Mouse (Mus musculus) liver, embryonic 14.5 days (tissue): ENCODE results near the gene Bcl10. TPM values are rescaled to one million over a fixed set of nuclear protein-coding genes. Genes with fewer than 3 reads are reported as not detected.
"Not testable (repeated sequence)": the region's sequence is repeated elsewhere in the genome, so short reads cannot be mapped to it uniquely, and the experiment has no call there.

Experiments
- ATAC-seq: fragments of 200-750 bp; cut with Nextera tagmentation; 2 replicates; pipeline ENCODE4 v1.8.0; 2017; ENCODE audit warnings: moderate number of reproducible peaks, mild to moderate bottlenecking, moderate library complexity; ENCODE audit not compliant: insufficient read depth
- DNase-seq, 3 experiments: peaks; one replicate each; pipeline ENCODE4 v3.0.0-alpha.2; 2012 to 2013; ENCODE audit warnings: low read depth in 3 of 3, low spot score in 3 of 3
- H3K27ac ChIP-seq: fragments of 300-500 bp; sonication (generic); 2 replicates; pipeline ENCODE4 v1.5.1; 2014; ENCODE audit warnings: moderate library complexity, mild to moderate bottlenecking, control low read depth, inconsistent platforms
- H3K27me3 ChIP-seq: fragments of 300-500 bp; sonication (generic); 2 replicates; pipeline ENCODE4 v1.6.1; 2014; ENCODE audit warnings: mild to moderate bottlenecking, low read length, moderate library complexity; ENCODE audit not compliant: control insufficient read depth, insufficient read depth
- H3K36me3 ChIP-seq: fragments of 300-500 bp; sonication (generic); replicated peaks from 2 replicates; pipeline ENCODE4 v1.6.1; 2014; ENCODE audit warnings: low read depth; ENCODE audit not compliant: control insufficient read depth, insufficient read depth
- H3K4me1 ChIP-seq, 2 experiments: fragments of 200-500 bp in 1 of 2; fragments of 300-500 bp in 1 of 2; sonication (generic) in 1 of 2; replicated peaks; 2 replicates each; pipeline ENCODE4 v1.6.1; 2012 to 2014; ENCODE audit warnings: antibody characterized with exemption in 1 of 2, inconsistent platforms in 1 of 2, low read length in 1 of 2; ENCODE audit not compliant: control insufficient read depth in 2 of 2, insufficient read depth in 2 of 2
- H3K4me2 ChIP-seq: fragments of 300-500 bp; sonication (generic); 2 replicates; pipeline ENCODE4 v1.6.1; 2014; ENCODE audit warnings: low read depth, mild to moderate bottlenecking, control low read depth, moderate library complexity
- H3K4me3 ChIP-seq, 2 experiments: fragments of 200-500 bp in 1 of 2; fragments of 300-500 bp in 1 of 2; sonication (generic) in 1 of 2; 2 replicates each; pipeline ENCODE4 v1.5.1; 2012 to 2014; ENCODE audit warnings: low read depth in 2 of 2, low read length in 2 of 2, mild to moderate bottlenecking in 2 of 2, control low read depth in 1 of 2, inconsistent platforms in 1 of 2, moderate library complexity in 1 of 2; ENCODE audit not compliant: insufficient read depth in 1 of 2
- H3K9ac ChIP-seq: fragments of 300-500 bp; sonication (generic); replicated peaks from 2 replicates; pipeline ENCODE4 v1.6.1; 2014; ENCODE audit warnings: mild to moderate bottlenecking, control low read depth, moderate library complexity
- H3K9me3 ChIP-seq: fragments of 300-500 bp; sonication (generic); 2 replicates; pipeline ENCODE4 v1.6.1; 2016; ENCODE audit warnings: low read length, mixed read lengths; ENCODE audit not compliant: control insufficient read depth
- CTCF ChIP-seq: IDR thresholded peaks from 2 replicates; pipeline ENCODE4 v1.5.1; 2016; ENCODE audit warnings: antibody characterized with exemption, low read depth, control low read depth
- EP300 ChIP-seq: IDR thresholded peaks from 2 replicates; pipeline ENCODE4 v1.6.1; 2016; ENCODE audit warnings: antibody characterized with exemption, low read depth
- WGBS: fragments of 180-500 bp; shearing (Covaris S2); extraction: QIAGEN DNeasy Blood & Tissue Kit; methylation state at CpG from one replicate; pipeline ENCODE4 v1.1.7; 2014; ENCODE audit not compliant: insufficient replicate concordance; 5-methylcytosine and 5-hydroxymethylcytosine counted together
- polyA plus RNA-seq, 2 experiments: library from polyadenylated mRNA; depleted of rRNA in 1 of 2; stranded (reverse) in 1 of 2; unstranded in 1 of 2; fragments of >200 nt; fragmentation: Nextera tagmentation in 1 of 2; extraction: Ambion mirVana in 1 of 2; gene quantifications; 2 replicates each; pipeline versions ENCODE4 v1.2.1 to v1.2.3; 2012 to 2014

Bcl10 gene
- polyA plus RNA-seq, 2 experiments: 7.4 to 16.5 TPM

- no peak overlapping the region for H3K9ac ChIP-seq
- H3K4me2 ChIP-seq: peak overlapping the region; percentile 47
- ATAC-seq (peak; percentile 69), DNase-seq (no peak)
- peaks cover 9% of the 10 kb centered on the region; the same call in 1 of the 2 replicates for H3K27me3 ChIP-seq
- TF ChIP-seq CTCF (no peak), EP300 (no peak)
- 4% methylated on average over 10 of the region's 10 CpGs for WGBS
- H3K9me3 ChIP-seq: no peaks in the 10 kb centered on the region
- peaks cover 5 to 16% of the 10 kb centered on the region in 2 experiments; a peak in 3 of 4 replicates for H3K4me1 ChIP-seq
- H3K4me3 ChIP-seq: no peak overlapping the region
- H3K36me3 ChIP-seq: no peaks in the 10 kb centered on the region
- no peak overlapping the region for H3K27ac ChIP-seq
Measured at GRCm38 (mm10) chr3:145964018-145964387, 41.4 kb downstream of the Bcl10 start.

GRCm38 (mm10) chr3:145964473-145964872 lies 41.9 kb downstream of the Bcl10 start:
- H3K27me3 ChIP-seq: peaks cover 9% of the 10 kb centered on the region; the same call in 1 of the 2 replicates
- ATAC-seq (peak; percentile 69), DNase-seq (peak in 1 of 3 experiments; percentile 24)
- H3K4me2 ChIP-seq: peak overlapping the region; percentile 47
- H3K4me3 ChIP-seq: no peak overlapping the region
- H3K4me1 ChIP-seq: peaks cover 5 to 20% of the 10 kb centered on the region in 2 experiments; a peak in 3 of 4 replicates
- no peak overlapping the region; the same call in 1 of the 2 replicates for H3K9ac ChIP-seq
- WGBS: 9% methylated on average over 10 of the region's 10 CpGs
- no peak overlapping the region for H3K27ac ChIP-seq
- TF ChIP-seq EP300: no peak
- no peaks in the 10 kb centered on the region for H3K9me3 ChIP-seq
- no peaks in the 10 kb centered on the region for H3K36me3 ChIP-seq

GRCm38 (mm10) chr3:145965583-145965982 lies 43.0 kb downstream of the Bcl10 start:
- H3K4me3 ChIP-seq, H3K27ac ChIP-seq, H3K36me3 ChIP-seq, ATAC-seq, H3K27me3 ChIP-seq, DNase-seq, H3K9ac ChIP-seq, H3K4me2 ChIP-seq, H3K9me3 ChIP-seq: not testable (repeated sequence)
- H3K4me1 ChIP-seq: peaks cover 5 to 20% of the 10 kb centered on the region in 2 experiments; a peak in 3 of 4 replicates
- 52% methylated on average over 3 of the region's 3 CpGs for WGBS

- H3K4me3 ChIP-seq: no peak overlapping the region
- no peaks in the 10 kb centered on the region for H3K36me3 ChIP-seq
- TF ChIP-seq EP300: no peak
- H3K4me1 ChIP-seq: peaks cover 5 to 20% of the 10 kb centered on the region in 2 experiments; a peak in 3 of 4 replicates
- H3K27ac ChIP-seq: no peak overlapping the region
- H3K9ac ChIP-seq: no peak overlapping the region
- no peak overlapping the region for H3K4me2 ChIP-seq
- H3K27me3 ChIP-seq: peaks cover 9% of the 10 kb centered on the region; the same call in 1 of the 2 replicates
- 71% methylated on average over 5 of the region's 5 CpGs for WGBS
- no peak for ATAC-seq
- no peaks in the 10 kb centered on the region for H3K9me3 ChIP-seq
- no peak for DNase-seq
Measured at GRCm38 (mm10) chr3:145966806-145967205, 44.2 kb downstream of the Bcl10 start.

- Histone ChIP-seq H3K27ac (no peak overlapping the region), H3K9ac (no peak overlapping the region), H3K4me2 (no peak overlapping the region; the same call in 1 of the 2 replicates), H3K36me3 (no peaks in the 10 kb centered on the region), H3K4me1 (peaks cover 2 to 10% of the 10 kb centered on the region in 2 experiments; a peak in 1 of 4 replicates), H3K9me3 (no peaks in the 10 kb centered on the region), H3K27me3 (no peaks in the 10 kb centered on the region), H3K4me3 (no peak overlapping the region)
- ATAC-seq (0 out of 2 replicates have a peak, but pooled peaks have one; percentile 33), DNase-seq (no peak)
- no peak for TF ChIP-seq EP300
- TF ChIP-seq CTCF: no peak
- 23% methylated on average over 14 of the region's 14 CpGs for WGBS
Measured at GRCm38 (mm10) chr3:145969031-145969501, 46.5 kb downstream of the Bcl10 start.
